Mouse (Mus musculus) megakaryocyte, embryonic 14.5 days (primary cell): Measurements from ENCODE around the gene Krcc1.

Experiments used
- FLI1 ChIP-seq: IDR thresholded peaks from 2 replicates; pipeline ENCODE4 v1.6.1; 2012; ENCODE audit warnings: low read length, inconsistent platforms, mixed read lengths
- GATA1 ChIP-seq: IDR thresholded peaks from 3 replicates; pipeline ENCODE4 v1.6.1; 2012; ENCODE audit warnings: mixed read lengths, low read length, inconsistent platforms, borderline replicate concordance

GRCm38 (mm10) chr6:71270301-71271056 lies 998 bp upstream of the Krcc1 start:
- TF ChIP-seq FLI1 (no peak), GATA1 (no peak)
